Mouse (Mus musculus) hindbrain, embryonic 11.5 days (tissue): Measurements from ENCODE around the gene D630045J12Rik. TPM values are rescaled to one million over a fixed set of nuclear protein-coding genes. Genes with fewer than 3 reads are reported as not detected.

Experiments
- ATAC-seq: fragments of 200-750 bp; cut with Nextera tagmentation; 2 replicates; pipeline ENCODE4 v1.8.0; 2017; ENCODE audit warnings: mild to moderate bottlenecking, moderate TSS enrichment, moderate library complexity; ENCODE audit not compliant: low FRiP score
- DNase-seq: peaks from one replicate; pipeline ENCODE4 v3.0.0-alpha.2; 2015; ENCODE audit warnings: low spot score
- H3K27ac ChIP-seq: fragments of 300-500 bp; sonication (generic); 2 replicates; pipeline ENCODE4 v1.5.1; 2014; ENCODE audit warnings: mild to moderate bottlenecking, low read depth, low read length
- H3K27me3 ChIP-seq: fragments of 300-500 bp; sonication (generic); 2 replicates; pipeline ENCODE4 v1.6.1; 2014; ENCODE audit warnings: mild to moderate bottlenecking, low read length, moderate library complexity, mixed read lengths; ENCODE audit not compliant: control insufficient read depth, insufficient read depth
- H3K36me3 ChIP-seq: fragments of 300-500 bp; sonication (generic); 2 replicates; pipeline ENCODE4 v1.6.1; 2014; ENCODE audit warnings: mild to moderate bottlenecking, low read length, moderate library complexity, mixed read lengths; ENCODE audit not compliant: control insufficient read depth, insufficient read depth
- H3K4me1 ChIP-seq: fragments of 300-500 bp; sonication (generic); replicated peaks from 2 replicates; pipeline ENCODE4 v1.6.1; 2014; ENCODE audit warnings: low read length, mixed read lengths; ENCODE audit not compliant: control insufficient read depth, insufficient read depth
- H3K4me2 ChIP-seq: fragments of 300-500 bp; sonication (generic); replicated peaks from 2 replicates; pipeline ENCODE4 v1.6.1; 2014; ENCODE audit warnings: mild to moderate bottlenecking, low read depth, low read length
- H3K4me3 ChIP-seq: fragments of 300-500 bp; sonication (generic); 2 replicates; pipeline ENCODE4 v1.5.1; 2014; ENCODE audit warnings: low read depth, low read length
- H3K9ac ChIP-seq: fragments of 300-500 bp; sonication (generic); 2 replicates; pipeline ENCODE4 v1.6.1; 2014; ENCODE audit warnings: low read depth, low read length
- H3K9me3 ChIP-seq: fragments of 300-500 bp; sonication (generic); 2 replicates; pipeline ENCODE4 v1.6.1; 2016; ENCODE audit warnings: low read length; ENCODE audit not compliant: control insufficient read depth
- WGBS: fragments of 180-500 bp; shearing (Covaris S2); extraction: QIAGEN DNeasy Blood & Tissue Kit; methylation state at CpG from one replicate; pipeline ENCODE4 v1.1.7; 2014; 5-methylcytosine and 5-hydroxymethylcytosine counted together
- polyA plus RNA-seq: library from polyadenylated mRNA; unstranded; fragments of >200 nt; fragmentation: Nextera tagmentation; extraction: Ambion mirVana; gene quantifications from 2 replicates; pipeline ENCODE4 v1.2.1, GENCODE M21; 2014

Gene D630045J12Rik
- polyA plus RNA-seq, 1 experiment from 2014 or later, result 13.2 TPM

GRCm38 (mm10) chr6:38124882-38125281 is 128.9 kb downstream of the D630045J12Rik start:
- WGBS, result 93% methylated on average over 5 of the region's 5 CpGs
- H3K27ac ChIP-seq, result no peak overlapping the region
- ATAC-seq, result no peak
- H3K4me1 ChIP-seq, result no peaks in the 10 kb centered on the region
- no peak overlapping the region for H3K9ac ChIP-seq
- peaks cover 3% of the 10 kb centered on the region for H3K36me3 ChIP-seq
- no peak overlapping the region for H3K4me3 ChIP-seq
- no peaks in the 10 kb centered on the region for H3K27me3 ChIP-seq
- H3K9me3 ChIP-seq, result no peaks in the 10 kb centered on the region
- no peak for DNase-seq
- H3K4me2 ChIP-seq, result no peak overlapping the region

GRCm38 (mm10) chr6:38124207-38124835 is 129.5 kb downstream of the D630045J12Rik start, which contains the start of gene Atp6v0a4:
Atp6v0a4 (minus strand) TSS chr6:38124586.
- WGBS, result 90% methylated on average over 7 of the region's 7 CpGs
- H3K27ac ChIP-seq, result no peak within 1 kb of the TSS
- H3K9ac ChIP-seq, result no peak within 1 kb of the TSS
- no peak for ATAC-seq
- no peak for DNase-seq
- no peaks in the 10 kb centered on the region for H3K9me3 ChIP-seq
- no peak within 1 kb of the TSS for H3K4me3 ChIP-seq
- no peaks in the 10 kb centered on the region for H3K4me1 ChIP-seq
- no peaks in the 10 kb centered on the region for H3K27me3 ChIP-seq
- no peak within 1 kb of the TSS for H3K4me2 ChIP-seq
- peaks cover 3% of the 10 kb centered on the region; the same call in 1 of the 2 replicates for H3K36me3 ChIP-seq

GRCm38 (mm10) chr6:38123471-38124206 is 130.2 kb downstream of the D630045J12Rik start:
- Histone ChIP-seq H3K36me3 (peaks cover 3% of the 10 kb centered on the region; the same call in 1 of the 2 replicates), H3K4me3 (no peak overlapping the region), H3K4me2 (no peak overlapping the region), H3K9me3 (no peaks in the 10 kb centered on the region), H3K27me3 (no peaks in the 10 kb centered on the region), H3K9ac (no peak overlapping the region), H3K27ac (no peak overlapping the region), H3K4me1 (no peaks in the 10 kb centered on the region)
- 81% methylated on average over 18 of the region's 18 CpGs for WGBS
- no peak for DNase-seq
- no peak for ATAC-seq

GRCm38 (mm10) chr6:38122791-38123190 is 131.0 kb downstream of the D630045J12Rik start:
- no peak for DNase-seq
- no peak overlapping the region for H3K4me2 ChIP-seq
- H3K4me1 ChIP-seq, result no peaks in the 10 kb centered on the region
- WGBS, result 65% methylated on average over 6 of the region's 6 CpGs
- ATAC-seq, result no peak
- no peaks in the 10 kb centered on the region for H3K36me3 ChIP-seq
- no peak overlapping the region for H3K9ac ChIP-seq
- no peaks in the 10 kb centered on the region for H3K9me3 ChIP-seq
- no peaks in the 10 kb centered on the region for H3K27me3 ChIP-seq
- no peak overlapping the region for H3K4me3 ChIP-seq
- H3K27ac ChIP-seq, result no peak overlapping the region

GRCm38 (mm10) chr6:38121843-38122242 is 132.0 kb downstream of the D630045J12Rik start:
- H3K4me1 ChIP-seq, result no peaks in the 10 kb centered on the region
- H3K36me3 ChIP-seq, result no peaks in the 10 kb centered on the region
- H3K27me3 ChIP-seq, result no peaks in the 10 kb centered on the region
- no peak overlapping the region for H3K27ac ChIP-seq
- H3K4me2 ChIP-seq, result no peak overlapping the region
- no peak for ATAC-seq
- H3K9ac ChIP-seq, result no peak overlapping the region
- no peaks in the 10 kb centered on the region for H3K9me3 ChIP-seq
- no peak for DNase-seq
- WGBS, result 79% methylated on average over 5 of the region's 5 CpGs
- H3K4me3 ChIP-seq, result no peak overlapping the region

- H3K9me3 ChIP-seq, result no peaks in the 10 kb centered on the region
- no peak overlapping the region for H3K27ac ChIP-seq
- no peak overlapping the region for H3K9ac ChIP-seq
- DNase-seq (no peak), ATAC-seq (no peak)
- no peaks in the 10 kb centered on the region for H3K36me3 ChIP-seq
- H3K4me2 ChIP-seq, result no peak overlapping the region
- WGBS, result 81% methylated on average over 8 of the region's 9 CpGs
- no peak overlapping the region for H3K4me3 ChIP-seq
- H3K4me1 ChIP-seq, result no peaks in the 10 kb centered on the region
- no peaks in the 10 kb centered on the region for H3K27me3 ChIP-seq
These were observed 133.0 kb downstream of the D630045J12Rik start for GRCm38 (mm10) chr6:38120681-38121371.

GRCm38 (mm10) chr6:38118341-38118740 is 135.5 kb downstream of the D630045J12Rik start:
- Histone ChIP-seq H3K4me1 (no peaks in the 10 kb centered on the region), H3K27ac (no peak overlapping the region), H3K4me3 (no peak overlapping the region), H3K9ac (no peak overlapping the region), H3K4me2 (no peak overlapping the region), H3K36me3 (no peaks in the 10 kb centered on the region), H3K27me3 (no peaks in the 10 kb centered on the region), H3K9me3 (no peaks in the 10 kb centered on the region)
- DNase-seq, result no peak
- 92% methylated on average over 6 of the region's 6 CpGs for WGBS
- ATAC-seq, result no peak

- Histone ChIP-seq H3K4me3 (no peak overlapping the region), H3K27me3 (no peaks in the 10 kb centered on the region), H3K4me2 (no peak overlapping the region), H3K27ac (no peak overlapping the region), H3K9ac (no peak overlapping the region), H3K36me3 (no peaks in the 10 kb centered on the region), H3K4me1 (no peaks in the 10 kb centered on the region), H3K9me3 (no peaks in the 10 kb centered on the region)
- WGBS, result 74% methylated on average over 4 of the region's 4 CpGs
- ATAC-seq (no peak), DNase-seq (no peak)
These were observed 137.6 kb downstream of the D630045J12Rik start for GRCm38 (mm10) chr6:38116107-38116770.
